Mouse (Mus musculus) CH12.LX (cell line): ENCODE results near the gene 4933416C03Rik. TPM values are rescaled to one million over a fixed set of nuclear protein-coding genes. Genes with fewer than 3 reads are reported as not detected.

Experiments used
- DNase-seq: peaks from one replicate; pipeline ENCODE4 v3.0.0-alpha.2; 2013; ENCODE audit errors: extremely low read depth
- H3K27ac ChIP-seq: 2 replicates; pipeline ENCODE4 v1.5.1; 2012; ENCODE audit warnings: low read depth, mild to moderate bottlenecking, control low read depth, moderate library complexity; ENCODE audit not compliant: insufficient read depth
- H3K27me3 ChIP-seq: replicated peaks from 2 replicates; pipeline ENCODE3; 2012; ENCODE audit warnings: inconsistent platforms
- H3K36me3 ChIP-seq, 2 experiments: replicated peaks in 1 of 2; 2 replicates each; pipeline versions ENCODE3 to v1.6.1; 2012; ENCODE audit warnings: inconsistent platforms in 1 of 2, low read length in 1 of 2, mild to moderate bottlenecking in 1 of 2, mixed read lengths in 1 of 2, moderate library complexity in 1 of 2; ENCODE audit not compliant: control insufficient read depth in 1 of 2, insufficient read depth in 1 of 2
- H3K4me1 ChIP-seq, 2 experiments: 2 replicates each; pipeline ENCODE4 v1.6.1; 2012; ENCODE audit warnings: inconsistent platforms in 1 of 2, moderate library complexity in 1 of 2; ENCODE audit not compliant: insufficient read depth in 2 of 2, control insufficient read depth in 1 of 2
- H3K4me2 ChIP-seq: 2 replicates; pipeline ENCODE4 v1.6.1; 2012; ENCODE audit warnings: low read depth, mild to moderate bottlenecking, control low read depth; ENCODE audit not compliant: poor library complexity, insufficient read depth, severe bottlenecking
- H3K4me3 ChIP-seq, 3 experiments: fragments of 150-350 bp in 1 of 3; sonication (generic) in 1 of 3; replicated peaks in 1 of 3; 2 replicates each; pipeline versions ENCODE3 to v1.5.1; 2011 to 2012; ENCODE audit warnings: low read depth in 2 of 3, low read length in 2 of 3, mild to moderate bottlenecking in 2 of 3, moderate library complexity in 2 of 3, control low read depth in 1 of 3, improper control_type of control experiment in 1 of 3, inconsistent platforms in 1 of 3, mixed read lengths in 1 of 3; ENCODE audit not compliant: poor library complexity in 1 of 3
- H3K79me2 ChIP-seq: replicated peaks from 2 replicates; pipeline ENCODE4 v1.6.1; 2012; ENCODE audit warnings: mild to moderate bottlenecking, moderate library complexity; ENCODE audit not compliant: control insufficient read depth, poor library complexity, insufficient read depth, severe bottlenecking; ENCODE audit errors: extremely low read depth
- H3K9ac ChIP-seq: 2 replicates; pipeline ENCODE4 v1.6.1; 2012; ENCODE audit warnings: low read depth, mild to moderate bottlenecking, control low read depth, moderate library complexity; ENCODE audit not compliant: insufficient read depth
- H3K9me3 ChIP-seq: replicated peaks from 2 replicates; pipeline ENCODE3; 2012; ENCODE audit warnings: low read length, inconsistent platforms, mixed read lengths
- BHLHE40 ChIP-seq: IDR thresholded peaks from 2 replicates; pipeline ENCODE4 v1.6.1; 2011; ENCODE audit warnings: mild to moderate bottlenecking, low read depth, low read length, improper control_type of control experiment
- CTCF ChIP-seq, 2 experiments: IDR thresholded peaks in 1 of 2; conservative IDR thresholded peaks in 1 of 2; 2 replicates each; pipeline ENCODE4 v1.5.1; 2011 to 2012; ENCODE audit warnings: low read depth in 2 of 2, low read length in 2 of 2, improper control_type of control experiment in 1 of 2, inconsistent platforms in 1 of 2, mild to moderate bottlenecking in 1 of 2, moderate library complexity in 1 of 2
- E2F4 ChIP-seq: IDR thresholded peaks from 2 replicates; pipeline ENCODE4 v1.6.1; 2011; ENCODE audit warnings: low read depth, low read length, improper control_type of control experiment; ENCODE audit not compliant: insufficient replicate concordance
- EP300 ChIP-seq: IDR thresholded peaks from 2 replicates; pipeline ENCODE4 v1.6.1; 2011; ENCODE audit warnings: low read length, improper control_type of control experiment
- HCFC1 ChIP-seq: IDR thresholded peaks from 2 replicates; pipeline ENCODE4 v1.6.1; 2012; ENCODE audit warnings: low read depth, mild to moderate bottlenecking, inconsistent platforms, low read length, improper control_type of control experiment
- IRF4 ChIP-seq: IDR thresholded peaks from 2 replicates; pipeline ENCODE4 v1.6.1; 2014; ENCODE audit warnings: low read depth, mild to moderate bottlenecking, inconsistent platforms, low read length, improper control_type of control experiment
- JUN ChIP-seq: IDR thresholded peaks from 2 replicates; pipeline ENCODE4 v1.6.1; 2011; ENCODE audit warnings: low read depth, mild to moderate bottlenecking, low read length, improper control_type of control experiment, moderate library complexity; ENCODE audit not compliant: insufficient read depth
- KAT2A ChIP-seq: IDR thresholded peaks from 2 replicates; pipeline ENCODE4 v1.6.1; 2012; ENCODE audit warnings: low read length, improper control_type of control experiment, inconsistent platforms; ENCODE audit not compliant: insufficient replicate concordance
- NELFE ChIP-seq: IDR thresholded peaks from 2 replicates; pipeline ENCODE4 v1.6.1; 2011; ENCODE audit warnings: low read depth, low read length, improper control_type of control experiment
- NRF1 ChIP-seq: IDR thresholded peaks from 2 replicates; pipeline ENCODE4 v1.6.1; 2014; ENCODE audit warnings: low read depth, mild to moderate bottlenecking, inconsistent platforms, low read length, improper control_type of control experiment, moderate library complexity
- POLR2AphosphoS2 ChIP-seq: IDR thresholded peaks from 2 replicates; pipeline ENCODE4 v1.6.1; 2011; ENCODE audit warnings: low read depth, low read length, improper control_type of control experiment
- RAD21 ChIP-seq: IDR thresholded peaks from 2 replicates; pipeline ENCODE4 v1.6.1; 2011; ENCODE audit warnings: low read depth, mild to moderate bottlenecking, low read length, improper control_type of control experiment, moderate library complexity
- SIN3A ChIP-seq: IDR thresholded peaks from 2 replicates; pipeline ENCODE4 v1.6.1; 2012; ENCODE audit warnings: low read length, improper control_type of control experiment, inconsistent platforms
- TCF12 ChIP-seq: IDR thresholded peaks from 2 replicates; pipeline ENCODE4 v1.6.1; 2014; ENCODE audit warnings: low read depth, mild to moderate bottlenecking, inconsistent platforms, low read length, improper control_type of control experiment
- UBTF ChIP-seq: IDR thresholded peaks from 2 replicates; pipeline ENCODE4 v1.6.1; 2012; ENCODE audit warnings: low read depth, mild to moderate bottlenecking, inconsistent platforms, low read length, improper control_type of control experiment, moderate library complexity
- ZC3H11A ChIP-seq: IDR thresholded peaks from 2 replicates; pipeline ENCODE4 v1.6.1; 2012; ENCODE audit warnings: low read depth, mild to moderate bottlenecking, inconsistent platforms, low read length, improper control_type of control experiment
- dilution Hi-C: fragments of 300-500 bp; cut with MboI; formaldehyde crosslinking; loops from 2 replicates; pipeline ENCODE4 v1.14.3; 2020; ENCODE audit warnings: low sequenced_read_pairs; ENCODE audit not compliant: extremely low pct_unique_long_range_greater_than_20kb, extremely low pct_ligation_motif_present
- in situ Hi-C: fragments of 300-500 bp; cut with MboI; formaldehyde crosslinking; loops from 3 replicates; pipeline ENCODE4 v1.14.3; 2019; ENCODE audit warnings: low sequenced_read_pairs, low pct_ligation_motif_present, low pct_unique_long_range_greater_than_20kb, mixed read lengths
- polyA plus RNA-seq: library from polyadenylated mRNA; unstranded; fragments of >175 nt; gene quantifications from 2 replicates; pipeline ENCODE4 v1.2.1, GENCODE M21; 2012; ENCODE audit warnings: low read depth; ENCODE audit not compliant: insufficient read length
- total RNA-seq, 2 experiments: library from RNA; depleted of rRNA; stranded (reverse); fragments of 300-350 nt in 1 of 2; fragments of >200 nt in 1 of 2; gene quantifications; 2 replicates each; pipeline ENCODE4 v1.2.3; 2012 to 2014

Gene 4933416C03Rik
- total and polyA plus RNA-seq, 3 experiments: not detected

- DNase-seq: no peak
- Histone ChIP-seq H3K4me3 (no peak overlapping the region), H3K36me3 (no peaks in the 10 kb centered on the region), H3K4me1 (peaks cover 0 to 7% of the 10 kb centered on the region in 2 experiments; a peak in 1 of 4 replicates), H3K4me2 (no peak overlapping the region), H3K27me3 (no peaks in the 10 kb centered on the region), H3K9ac (no peak overlapping the region), H3K27ac (no peak overlapping the region), H3K79me2 (no peaks in the 10 kb centered on the region), H3K9me3 (no peaks in the 10 kb centered on the region)
- dilution Hi-C loops (no loop called here), in situ Hi-C loops (no loop called here)
- TF ChIP-seq POLR2AphosphoS2 (no peak), IRF4 (no peak), NRF1 (no peak), ZC3H11A (no peak), HCFC1 (no peak), JUN (no peak), EP300 (no peak), SIN3A (no peak), UBTF (no peak), KAT2A (no peak)
Observed at GRCm38 (mm10) chr10:116130401-116130800, 16.7 kb upstream of the 4933416C03Rik start.

- Histone ChIP-seq H3K4me1 (no peaks in the 10 kb centered on the region), H3K4me2 (no peak overlapping the region), H3K27me3 (no peaks in the 10 kb centered on the region), H3K4me3 (no peak overlapping the region), H3K79me2 (no peaks in the 10 kb centered on the region), H3K36me3 (no peaks in the 10 kb centered on the region), H3K9me3 (no peaks in the 10 kb centered on the region), H3K9ac (no peak overlapping the region), H3K27ac (no peak overlapping the region)
- in situ Hi-C loops: no loop called here
- DNase-seq: no peak
- TF ChIP-seq RAD21: no peak
- no peak for TF ChIP-seq E2F4
- TF ChIP-seq BHLHE40: no peak
- TF ChIP-seq TCF12: no peak
- TF ChIP-seq NELFE: no peak
- no peak for TF ChIP-seq HCFC1
- no peak for TF ChIP-seq CTCF (conservative IDR thresholded peaks at IDR 0.05 in 1 of 2, IDR thresholded peaks at IDR 0.05 in 1 of 2; ENCODE audit: low read depth in 2 of 2, low read length in 2 of 2)
- TF ChIP-seq JUN: no peak
- dilution Hi-C loops: no loop called here
Observed at GRCm38 (mm10) chr10:116125364-116125763, 11.6 kb upstream of the 4933416C03Rik start.
